Comparison of ENCODE assay signal across 8 mouse cellular contexts in the genomic region with DNA sequence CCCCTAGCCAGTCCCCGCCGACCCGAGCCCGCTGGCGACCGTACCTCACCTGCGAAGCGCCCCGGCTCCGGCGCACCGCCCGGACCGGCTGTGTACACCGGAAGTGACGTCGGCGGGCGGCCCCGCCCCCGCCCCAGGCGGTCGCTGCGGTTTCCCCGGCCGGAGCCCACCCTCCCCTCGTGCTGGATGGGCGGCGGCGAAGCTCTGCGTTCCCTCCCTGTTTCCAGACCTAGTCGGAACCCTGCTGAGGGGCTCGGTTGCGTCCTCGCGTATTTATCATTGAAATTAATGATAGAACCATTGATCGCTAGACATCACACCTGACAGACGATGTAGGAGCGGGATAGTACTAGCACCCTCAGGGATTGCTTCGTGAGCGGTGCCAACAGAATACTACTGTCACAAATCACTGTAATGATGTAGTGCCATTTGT. TPM values are rescaled to one million over a fixed set of nuclear protein-coding genes. Genes with fewer than 3 reads are reported as not detected.
DNase-seq lines count a peak whose midpoint lies in the region; ATAC-seq lines count a peak whose summit lies in the region.

A gene (minus strand): TSS at position 109 of the 433 bp plus-strand sequence.

- no peaks in the 10 kb centered on the region for H3K9me3 ChIP-seq in hindbrain, embryonic 14.5 days (ENCODE audit: control insufficient read depth, low read length)

- H3K4me1 ChIP-seq in hindbrain, embryonic 14.5 days (replicated peaks; ENCODE audit: control insufficient read depth, insufficient read depth, low read length): peaks cover 11% of the 10 kb centered on the region; the same call in 1 of the 2 replicates

- H3K36me3 ChIP-seq in hindbrain, embryonic 14.5 days (replicated peaks; ENCODE audit: control insufficient read depth, insufficient read depth): no peaks in the 10 kb centered on the region

- H3K4me2 ChIP-seq in hindbrain, embryonic 14.5 days (replicated peaks): peak within 1 kb of the TSS; percentile 82

- H3K27ac ChIP-seq in hindbrain, embryonic 14.5 days: peak within 1 kb of the TSS; percentile 93

- H3K4me3 ChIP-seq in hindbrain, embryonic 14.5 days (replicated peaks; ENCODE audit: low read length): peak within 1 kb of the TSS; percentile 95

- 1% methylated on average over 31 of the region's 41 CpGs for WGBS in hindbrain, embryonic 14.5 days

- peak; percentile 88 for DNase-seq in NIH3T3 (ENCODE audit: low read depth)
- peak; percentile 97 to 98 for DNase-seq in cerebellum, postnatal 10 days
- peak; percentile 72 to 79 for DNase-seq in frontal cortex, postnatal 25 days (ENCODE audit: low spot score in 2 of 2)
- peak; percentile 93 for DNase-seq in hindbrain, embryonic 14.5 days (ENCODE audit: low spot score)
- DNase-seq in layer of hippocampus, postnatal 36 days: peak; percentile 87 to 89
- peak; percentile 89 for DNase-seq in lung, postnatal 36 days
- peak; percentile 90 for DNase-seq in retina, postnatal 1 day
- DNase-seq in urinary bladder, adult 18-20 months (ENCODE audit: low spot score in 2 of 2): peak; percentile 78 to 86

- no peaks in the 10 kb centered on the region for H3K27me3 ChIP-seq in hindbrain, embryonic 14.5 days (ENCODE audit: control insufficient read depth, insufficient read depth, low read length)

- peak; percentile 94 for ATAC-seq in hindbrain, embryonic 14.5 days (ENCODE audit: low FRiP score)

- H3K9ac ChIP-seq in hindbrain, embryonic 14.5 days: peak within 1 kb of the TSS; percentile 85

RNA-seq across cellular contexts. Expression of the gene that starts here (rescaled TPM):
- 39.5 and 45.0 TPM in 2 replicates for polyA plus RNA-seq in hindbrain, embryonic 14.5 days (2014; fragmentation: Nextera tagmentation; extraction: Ambion mirVana)
- 10 to 100 TPM; 36.5 to 42.3 TPM for total RNA-seq in layer of hippocampus, postnatal 36 days (2021)

Comparison
In these comparisons a context has a peak if more than half of its experiments do, and no peak if none do; other contexts are left out.
1. Peak in every context shown above with its lines: DNase-seq, ATAC-seq, H3K4me3 ChIP-seq and H3K27ac ChIP-seq.